In genomic region chr9:12945037-12945436, GRCm38 (mm10) we compare ENCODE assay signal across 31 mouse cellular contexts.
DNase-seq lines count a peak whose midpoint lies in the region; ATAC-seq lines count a peak whose summit lies in the region.
"Had no signal": no experiment of that assay in that cellular context is flagged by ENCODE, and none has a peak within 500 bp of the region (broad histone marks: within the 10 kb centered on the region; RNA-seq: fewer than 3 reads in every experiment).

No protein-coding gene starts in this region.

- no peaks in the 10 kb centered on the region for H3K4me1 ChIP-seq in forebrain, embryonic 11.5 days (replicated peaks; ENCODE audit: control insufficient read depth, insufficient read depth, low read length)
- H3K4me1 ChIP-seq in forebrain, embryonic 14.5 days (ENCODE audit: control insufficient read depth, insufficient read depth, low read length), result no peaks in the 10 kb centered on the region
- H3K4me1 ChIP-seq in neural tube, embryonic 11.5 days (ENCODE audit: control insufficient read depth, insufficient read depth, low read length), result no peaks in the 10 kb centered on the region
- H3K4me1 ChIP-seq: embryonic facial prominence, embryonic 10.5 days; embryonic facial prominence, embryonic 13.5 days; forebrain, embryonic 13.5 days; heart, embryonic 12.5 days; heart, embryonic 15.5 days; hindbrain, embryonic 10.5 days had no signal

- peak; percentile 64; the same call in 1 of the 2 replicates for ATAC-seq in forebrain, embryonic 11.5 days (replicated peaks; ENCODE audit: low FRiP score)
- ATAC-seq in forebrain, embryonic 14.5 days, result no peak
- ATAC-seq in neural tube, embryonic 11.5 days (ENCODE audit: insufficient read depth, low FRiP score, low TSS enrichment), result peak; percentile 63; the same call in 1 of the 2 replicates
- ATAC-seq: activated CD4-positive, CD25-positive, alpha-beta regulatory T cell, adult 4 months; CD4-positive, CD25-positive, alpha-beta regulatory T cell, adult 4 months; forebrain, postnatal 0 days had no signal

- no peak overlapping the region for H3K4me3 ChIP-seq in forebrain, embryonic 11.5 days (ENCODE audit: low read depth, low read length)
- no peak overlapping the region for H3K4me3 ChIP-seq in forebrain, embryonic 14.5 days (ENCODE audit: low read depth, low read length)
- H3K4me3 ChIP-seq in neural tube, embryonic 11.5 days (ENCODE audit: low read depth, low read length), result no peak overlapping the region
- H3K4me3 ChIP-seq: embryonic facial prominence, embryonic 10.5 days; embryonic facial prominence, embryonic 13.5 days; erythroblast, embryonic 14.5 days; forebrain, embryonic 13.5 days; gastrocnemius, adult 2 months; heart, embryonic 12.5 days; heart, embryonic 15.5 days; hindbrain, embryonic 10.5 days had no signal

- DNase-seq in forebrain, embryonic 11.5 days (ENCODE audit: low spot score), result no peak
- no peak for DNase-seq in forebrain, embryonic 14.5 days (ENCODE audit: low spot score)
- no peak for DNase-seq in neural tube, embryonic 11.5 days (ENCODE audit: low spot score)
- no peak for DNase-seq in neural tube, embryonic 10.5 days (ENCODE audit: extremely low spot score, low spot score)
- peak; percentile 9 for DNase-seq in embryo, embryonic 10.5 days (ENCODE audit: low spot score)
- DNase-seq in mesoderm, embryonic 11.5 days (ENCODE audit: low read depth, low spot score), result peak; percentile 63
- DNase-seq in left cerebral cortex, postnatal 14 days (ENCODE audit: low spot score in 2 of 2), result no peak
- no peak for DNase-seq in B cell, adult 2 months
- DNase-seq: adrenal gland, adult 8-10 months; adrenal gland, postnatal 25 days; cerebellum, adult 11-12 months; cerebellum, adult 9-10 months; cerebellum, postnatal 14 days; forebrain, postnatal 0 days; gastrocnemius, adult 2 months; gastrocnemius, postnatal 14 days; heart, adult 18-20 months; heart, postnatal 10 days; heart, postnatal 36 days; kidney, adult 11 months; kidney, adult 8-10 months had no signal

- no peak overlapping the region for H3K27ac ChIP-seq in forebrain, embryonic 11.5 days (ENCODE audit: low read depth, low read length)
- no peak overlapping the region for H3K27ac ChIP-seq in forebrain, embryonic 14.5 days (ENCODE audit: low read depth, low read length)
- no peak overlapping the region for H3K27ac ChIP-seq in neural tube, embryonic 11.5 days (ENCODE audit: low read depth, low read length)
- H3K27ac ChIP-seq: embryonic facial prominence, embryonic 10.5 days; embryonic facial prominence, embryonic 13.5 days; forebrain, embryonic 13.5 days; gastrocnemius, adult 2 months; heart, embryonic 15.5 days; hindbrain, embryonic 10.5 days; hindbrain, embryonic 14.5 days had no signal

- no peaks in the 10 kb centered on the region for H3K27me3 ChIP-seq in forebrain, embryonic 11.5 days (ENCODE audit: control insufficient read depth, insufficient read depth, low read length)
- H3K27me3 ChIP-seq in forebrain, embryonic 14.5 days (replicated peaks; ENCODE audit: control insufficient read depth, insufficient read depth, low read length), result no peaks in the 10 kb centered on the region
- no peaks in the 10 kb centered on the region for H3K27me3 ChIP-seq in neural tube, embryonic 11.5 days (ENCODE audit: control insufficient read depth, insufficient read depth, low read length)
- H3K27me3 ChIP-seq: embryonic facial prominence, embryonic 13.5 days; forebrain, embryonic 13.5 days; heart, embryonic 12.5 days; heart, embryonic 15.5 days had no signal

- H3K36me3 ChIP-seq in forebrain, embryonic 11.5 days (ENCODE audit: control insufficient read depth, insufficient read depth, low read length), result no peaks in the 10 kb centered on the region
- no peaks in the 10 kb centered on the region for H3K36me3 ChIP-seq in forebrain, embryonic 14.5 days (ENCODE audit: control insufficient read depth, insufficient read depth, low read length)
- no peaks in the 10 kb centered on the region for H3K36me3 ChIP-seq in neural tube, embryonic 11.5 days (ENCODE audit: control insufficient read depth, insufficient read depth, low read length)
- H3K36me3 ChIP-seq: embryonic facial prominence, embryonic 10.5 days; embryonic facial prominence, embryonic 13.5 days; heart, embryonic 12.5 days; heart, embryonic 15.5 days; hindbrain, embryonic 10.5 days had no signal

- no peak overlapping the region for H3K9ac ChIP-seq in forebrain, embryonic 11.5 days (ENCODE audit: low read length)
- H3K9ac ChIP-seq in forebrain, embryonic 14.5 days (ENCODE audit: low read length), result no peak overlapping the region
- no peak overlapping the region for H3K9ac ChIP-seq in neural tube, embryonic 11.5 days (ENCODE audit: low read length)
- H3K9ac ChIP-seq: embryonic facial prominence, embryonic 13.5 days; forebrain, embryonic 13.5 days; forebrain, postnatal 0 days; heart, embryonic 12.5 days; heart, embryonic 15.5 days; hindbrain, embryonic 14.5 days had no signal

- WGBS in forebrain, embryonic 11.5 days, result 67% methylated on average over 4 of the region's 4 CpGs
- WGBS in forebrain, embryonic 14.5 days, result 58% methylated on average over 4 of the region's 4 CpGs
- WGBS in neural tube, embryonic 11.5 days, result 54% methylated on average over 4 of the region's 4 CpGs

- no peak overlapping the region for H3K4me2 ChIP-seq in forebrain, embryonic 11.5 days (ENCODE audit: low read depth, low read length, severe bottlenecking)
- H3K4me2 ChIP-seq in forebrain, embryonic 14.5 days (ENCODE audit: low read length), result no peak overlapping the region
- H3K4me2 ChIP-seq in neural tube, embryonic 11.5 days (ENCODE audit: low read depth), result no peak overlapping the region
- H3K4me2 ChIP-seq: embryonic facial prominence, embryonic 13.5 days; forebrain, embryonic 13.5 days; heart, embryonic 12.5 days; heart, embryonic 15.5 days; hindbrain, embryonic 14.5 days had no signal

- intact Hi-C loops in left cerebral cortex, postnatal 14 days (cut with DNase I), result no loop called here

- no peaks in the 10 kb centered on the region for H3K9me3 ChIP-seq in forebrain, embryonic 11.5 days (ENCODE audit: control insufficient read depth, low read length)
- no peaks in the 10 kb centered on the region for H3K9me3 ChIP-seq in forebrain, embryonic 14.5 days (replicated peaks; ENCODE audit: control insufficient read depth, low read length)
- H3K9me3 ChIP-seq in neural tube, embryonic 11.5 days (ENCODE audit: control insufficient read depth, low read length), result no peaks in the 10 kb centered on the region
- H3K9me3 ChIP-seq: embryonic facial prominence, embryonic 10.5 days; embryonic facial prominence, embryonic 13.5 days; forebrain, embryonic 13.5 days; heart, embryonic 12.5 days; heart, embryonic 15.5 days; hindbrain, embryonic 10.5 days had no signal

Comparison
In these comparisons a context has a peak if more than half of its experiments do, and no peak if none do; other contexts are left out.
1. DNase-seq: peak in embryo, embryonic 10.5 days (single experiment) and mesoderm, embryonic 11.5 days (single experiment); none in forebrain, embryonic 11.5 days (single experiment), forebrain, embryonic 14.5 days (single experiment), neural tube, embryonic 11.5 days (single experiment), neural tube, embryonic 10.5 days (single experiment), left cerebral cortex, postnatal 14 days (0 of 2) and B cell, adult 2 months (0 of 2).